Mouse (Mus musculus): ENCODE results near the gene Pcdh11x. TPM values are rescaled to one million over a fixed set of nuclear protein-coding genes. Genes with fewer than 3 reads are reported as not detected.
"Not testable (repeated sequence)": the region's sequence is repeated elsewhere in the genome, so short reads cannot be mapped to it uniquely, and the experiment has no call there.

The Pcdh11x gene
- total RNA-seq (2017), result not detected in 2 replicates

DNA sequence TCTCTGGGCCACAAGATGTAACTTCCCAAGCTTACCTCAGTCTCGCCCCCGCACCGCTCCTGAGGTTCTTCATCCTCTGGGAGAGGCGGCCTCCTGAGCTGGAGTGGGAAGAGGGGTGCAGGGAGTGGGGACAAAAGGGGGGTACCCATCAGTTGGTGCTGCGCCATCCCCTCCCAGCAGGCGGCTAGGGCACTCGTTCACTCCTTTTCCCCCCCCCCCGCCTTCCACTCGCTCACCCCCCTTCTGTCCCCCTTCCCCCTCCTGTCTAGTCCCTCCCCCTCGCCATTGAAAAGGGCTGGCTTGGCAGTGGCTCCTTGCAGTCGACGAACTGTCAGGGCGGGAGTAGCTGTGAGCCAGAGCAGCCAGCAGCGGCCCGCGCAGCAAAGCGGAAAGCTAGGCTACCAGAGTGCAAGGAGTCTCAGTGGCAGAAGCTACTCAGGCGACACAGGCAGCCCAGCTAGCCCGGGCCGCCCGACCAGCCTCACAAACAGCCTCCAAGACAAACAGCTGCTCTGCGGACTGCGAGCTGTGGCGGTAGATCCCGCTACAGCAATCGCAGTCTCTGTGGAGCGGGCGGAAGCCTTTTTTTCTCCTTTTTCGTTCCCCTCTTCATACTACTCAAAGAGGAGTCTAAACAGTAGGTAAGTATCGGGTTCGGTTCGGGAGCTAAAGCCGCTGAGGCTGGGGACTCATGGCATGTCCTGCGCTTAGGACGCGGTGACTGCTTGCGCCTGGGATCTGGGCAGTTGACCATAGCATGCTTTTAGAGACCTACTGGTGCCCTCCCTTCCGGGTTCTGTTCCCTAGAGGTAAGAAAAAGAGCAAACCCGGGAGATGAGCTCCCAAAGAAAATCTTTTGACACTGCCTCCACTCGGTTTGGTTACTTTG lies at the start of gene Pcdh11x:
TSS of gene Pcdh11x (plus strand) at position 249 of the 889 bp plus-strand sequence.
- ATAC-seq (replicated peaks in 1 of 2; ENCODE audit: insufficient read depth in 1 of 2, low FRiP score in 2 of 2, low TSS enrichment in 1 of 2, low read depth in 1 of 2, poor library complexity in 2 of 2, severe bottlenecking in 2 of 2), result no peak

DNA sequence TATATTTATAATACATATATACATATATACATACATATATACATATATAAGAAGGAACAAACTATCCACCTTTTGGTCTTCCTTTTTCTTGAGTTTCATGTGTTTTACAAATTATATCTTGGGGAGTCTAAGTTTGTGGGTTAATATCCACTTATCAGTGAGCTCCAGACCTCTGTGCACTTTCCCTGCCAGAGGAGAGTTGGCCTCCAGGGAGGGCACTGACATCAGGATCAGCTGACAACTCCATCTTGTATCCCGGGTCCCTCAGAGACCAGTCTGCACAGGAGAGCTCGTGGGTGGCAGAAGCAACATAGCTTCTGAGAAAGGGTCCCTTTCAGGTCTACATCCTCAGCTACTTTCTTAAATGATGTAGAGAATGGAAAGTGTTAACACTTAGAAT lies 30.0 kb upstream of the Pcdh11x start:
- no peak for ATAC-seq (replicated peaks in 1 of 2; ENCODE audit: insufficient read depth in 1 of 2, low FRiP score in 2 of 2, low TSS enrichment in 1 of 2, low read depth in 1 of 2, poor library complexity in 2 of 2, severe bottlenecking in 2 of 2)

DNA sequence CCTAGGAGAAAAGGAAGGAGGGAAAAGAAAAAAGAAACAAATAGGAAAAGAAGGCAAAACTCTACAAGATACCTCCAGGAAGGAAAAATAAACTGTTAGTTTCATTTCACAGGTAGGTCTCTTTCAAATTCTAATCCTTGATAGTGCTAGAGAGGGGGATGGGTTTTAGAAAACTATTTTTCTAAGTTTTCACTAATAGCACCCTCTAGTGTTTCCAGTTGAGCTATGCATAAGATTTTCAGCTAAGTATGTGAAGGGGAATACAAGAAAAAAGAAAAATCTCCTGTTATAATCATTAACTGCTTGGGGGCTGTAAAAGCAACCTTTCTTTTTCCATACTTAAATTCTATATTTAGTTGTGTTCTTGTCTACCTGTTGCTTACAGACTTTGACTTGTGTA lies 4.5 kb upstream of the Pcdh11x start:
- ATAC-seq (replicated peaks in 1 of 2; ENCODE audit: insufficient read depth in 1 of 2, low FRiP score in 2 of 2, low TSS enrichment in 1 of 2, low read depth in 1 of 2, poor library complexity in 2 of 2, severe bottlenecking in 2 of 2), result no peak

DNA sequence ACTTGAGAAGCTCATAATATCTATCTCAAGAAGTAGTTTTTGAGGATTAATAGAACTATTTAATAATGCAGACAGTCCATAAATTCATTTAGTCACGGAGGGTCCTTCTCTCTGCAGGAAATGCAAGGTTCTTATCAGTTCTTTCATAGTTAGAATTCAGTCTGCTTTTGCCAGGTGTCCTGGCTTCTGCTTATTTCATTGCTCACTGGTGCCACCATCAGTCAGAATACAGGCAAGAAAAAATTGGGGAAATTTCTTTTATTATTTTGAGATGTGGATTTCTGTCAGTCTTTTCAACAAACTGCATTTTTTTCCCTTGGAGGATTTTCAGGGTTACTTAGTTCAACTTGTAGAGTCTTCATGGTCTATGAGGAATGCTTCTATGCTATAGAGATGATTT lies 2.6 kb upstream of the Pcdh11x start:
- no peak for ATAC-seq (replicated peaks in 1 of 2; ENCODE audit: insufficient read depth in 1 of 2, low FRiP score in 2 of 2, low TSS enrichment in 1 of 2, low read depth in 1 of 2, poor library complexity in 2 of 2, severe bottlenecking in 2 of 2)

DNA sequence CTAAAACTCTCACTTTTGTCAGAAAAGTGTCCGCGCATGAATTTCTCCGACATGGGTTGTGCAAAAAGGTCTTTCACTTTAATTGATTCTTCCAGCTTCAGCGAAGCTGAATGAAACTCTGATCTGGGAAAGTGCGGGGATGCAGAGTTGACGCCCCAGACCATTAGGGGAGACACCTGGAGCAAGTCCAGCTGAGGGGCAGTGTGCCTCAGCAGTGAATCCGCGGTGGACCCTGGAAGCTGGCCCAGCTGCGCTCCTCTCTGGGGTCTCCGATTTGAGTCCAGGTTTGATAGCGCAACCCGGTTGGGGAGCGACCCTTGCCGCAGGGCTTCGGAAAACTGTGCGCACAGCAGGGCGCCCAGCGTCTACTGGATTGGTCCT lies 831 bp downstream of the Pcdh11x start:
- ATAC-seq (replicated peaks in 1 of 2; ENCODE audit: insufficient read depth in 1 of 2, low FRiP score in 2 of 2, low TSS enrichment in 1 of 2, low read depth in 1 of 2, poor library complexity in 2 of 2, severe bottlenecking in 2 of 2), result no peak

DNA sequence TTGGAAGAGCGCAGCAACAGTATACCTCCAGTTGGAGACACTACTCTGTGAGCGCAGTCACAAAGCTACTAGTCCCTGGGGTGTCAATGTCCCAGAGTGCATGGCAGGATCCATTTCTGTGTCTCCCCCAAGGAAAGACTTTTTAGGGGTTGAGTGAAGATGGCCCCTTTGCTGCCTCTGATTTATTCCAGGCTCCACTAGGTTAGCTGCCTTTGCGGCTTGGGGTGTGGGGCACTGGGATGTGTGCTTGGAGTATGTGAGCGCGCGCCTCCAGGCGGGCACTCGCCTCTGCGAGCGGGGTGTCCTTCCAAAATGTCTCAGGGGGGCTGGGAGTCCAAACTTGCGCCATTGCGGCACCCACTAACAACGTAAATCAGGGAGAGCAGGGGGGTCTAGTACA lies 1.6 kb downstream of the Pcdh11x start:
- ATAC-seq (replicated peaks in 1 of 2; ENCODE audit: insufficient read depth in 1 of 2, low FRiP score in 2 of 2, low TSS enrichment in 1 of 2, low read depth in 1 of 2, poor library complexity in 2 of 2, severe bottlenecking in 2 of 2), result no peak

DNA sequence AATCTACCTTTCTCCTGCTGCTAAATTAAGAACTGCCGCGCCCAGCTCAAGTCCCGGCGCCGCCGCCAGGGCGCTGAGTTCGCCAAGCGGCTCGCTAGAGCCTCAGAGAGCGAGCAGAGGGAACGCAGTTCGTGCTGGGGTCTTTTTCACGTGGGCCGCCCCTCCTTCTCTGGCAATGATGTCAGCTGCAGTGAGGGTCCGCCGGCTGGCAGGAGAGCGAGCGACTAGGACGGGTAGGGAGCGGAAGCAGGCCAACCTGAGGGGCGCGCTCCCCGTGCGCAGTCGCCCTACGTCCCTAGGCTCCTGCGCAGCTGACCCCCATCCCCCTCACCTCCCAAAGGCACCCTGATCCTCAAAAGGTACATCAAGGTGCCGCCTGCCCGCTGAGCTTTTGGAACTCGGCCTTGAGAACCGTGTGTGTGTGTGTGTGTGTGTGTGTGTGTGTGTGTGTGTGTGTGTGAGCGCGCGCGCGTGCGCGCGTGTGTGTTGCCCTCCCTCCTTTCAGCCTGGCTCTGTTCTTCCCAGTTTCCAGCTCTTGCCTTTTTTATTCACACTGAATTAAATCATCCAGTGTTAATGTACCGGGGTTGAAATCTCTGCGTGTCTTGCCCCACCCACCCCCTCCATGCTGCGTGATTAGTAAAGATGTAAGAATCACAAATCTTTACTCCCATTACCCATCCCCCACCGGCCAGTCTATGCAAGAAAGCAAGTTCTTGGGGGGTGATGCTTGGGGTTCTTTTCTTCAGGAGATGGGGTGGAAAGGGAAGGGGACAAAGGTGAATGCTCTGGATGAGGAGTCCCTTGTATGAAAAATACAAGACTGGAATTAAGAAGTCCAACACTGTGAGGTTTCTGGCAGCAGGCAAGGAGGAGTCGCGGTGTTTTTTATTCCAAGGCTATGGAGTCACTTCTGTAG lies 3.0 kb downstream of the Pcdh11x start:
- no peak for ATAC-seq (replicated peaks in 1 of 2; ENCODE audit: insufficient read depth in 1 of 2, low FRiP score in 2 of 2, low TSS enrichment in 1 of 2, low read depth in 1 of 2, poor library complexity in 2 of 2, severe bottlenecking in 2 of 2)

DNA sequence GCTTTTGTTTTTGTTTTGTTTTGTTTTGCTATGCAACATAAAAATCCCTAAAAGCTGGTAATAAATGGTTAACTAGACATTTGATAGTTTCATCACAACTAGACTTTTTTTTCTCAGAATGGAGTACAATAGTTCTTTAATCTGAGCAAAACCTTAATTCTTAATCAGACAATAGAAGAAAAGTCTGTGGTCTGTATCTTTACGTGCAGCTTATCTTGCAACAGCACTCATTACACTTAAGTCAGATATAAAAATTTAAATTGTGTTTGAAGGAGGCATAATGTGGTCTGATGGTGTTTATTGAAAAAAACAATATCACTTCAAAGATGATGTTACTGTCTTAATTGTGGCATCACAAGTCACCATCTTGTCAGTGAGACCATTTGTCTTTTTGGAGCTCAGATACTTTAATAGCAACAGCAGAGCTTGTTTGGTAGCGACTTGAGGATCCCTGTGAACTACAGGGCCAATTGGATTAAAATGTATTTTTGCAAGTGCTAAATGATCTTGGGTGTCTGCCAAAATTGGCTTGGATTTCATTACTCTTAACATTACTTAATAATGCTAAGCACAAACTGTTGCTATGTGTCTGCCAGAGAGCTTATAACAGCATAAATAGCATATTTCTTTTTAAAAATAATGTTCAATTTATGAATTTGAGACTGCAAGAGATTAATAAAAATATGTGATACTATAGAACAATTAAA lies 11.6 kb downstream of the Pcdh11x start:
- ATAC-seq (replicated peaks in 1 of 2; ENCODE audit: insufficient read depth in 1 of 2, low FRiP score in 2 of 2, low TSS enrichment in 1 of 2, low read depth in 1 of 2, poor library complexity in 2 of 2, severe bottlenecking in 2 of 2), result no peak

DNA sequence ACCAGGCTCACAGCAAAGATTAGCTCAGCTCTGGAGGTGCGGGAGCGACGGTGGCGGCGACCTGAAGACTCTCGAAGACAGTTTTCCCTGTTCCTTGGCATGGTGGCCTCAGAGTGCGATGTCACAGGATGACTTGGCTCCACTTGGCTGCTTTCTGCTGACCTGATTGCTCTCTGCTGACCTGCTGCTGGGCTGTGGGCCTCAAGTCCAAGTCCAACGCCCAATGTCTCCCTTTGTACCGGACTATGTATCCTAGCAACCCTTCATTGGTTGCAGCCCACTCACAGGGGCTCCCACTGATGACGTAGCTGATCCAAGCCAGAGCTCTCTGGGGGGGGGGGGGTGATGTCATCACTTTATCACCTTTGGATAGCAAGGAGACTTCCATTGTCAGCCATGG lies 22.9 kb downstream of the Pcdh11x start, which contains the start of gene H2afb3:
TSS of gene H2afb3 (minus strand) at position 101 of the 400 bp plus-strand sequence.
- not testable (repeated sequence) for ATAC-seq (replicated peaks in 1 of 2; ENCODE audit: insufficient read depth in 1 of 2, low FRiP score in 2 of 2, low TSS enrichment in 1 of 2, low read depth in 1 of 2, poor library complexity in 2 of 2, severe bottlenecking in 2 of 2)

DNA sequence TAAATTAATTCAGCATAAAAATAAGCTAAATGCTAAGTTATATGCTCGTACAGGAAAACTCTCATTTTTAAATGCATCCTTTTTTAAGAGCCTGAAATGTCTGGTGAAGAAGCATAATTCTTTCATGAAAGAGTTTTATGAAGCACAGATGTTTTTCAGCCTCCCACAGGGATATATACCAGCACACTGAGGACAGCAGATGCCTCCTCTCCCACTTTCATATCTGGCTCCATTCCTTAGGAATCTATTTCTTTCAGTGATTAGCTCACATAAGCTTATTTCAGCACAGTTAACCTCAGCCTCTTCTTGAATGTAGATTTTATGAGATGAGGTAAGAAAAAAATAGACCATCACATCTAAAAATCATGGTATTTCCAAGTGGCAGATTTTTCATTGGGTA lies 176.2 kb downstream of the Pcdh11x start:
- no peak for ATAC-seq (replicated peaks in 1 of 2; ENCODE audit: insufficient read depth in 1 of 2, low FRiP score in 2 of 2, low TSS enrichment in 1 of 2, low read depth in 1 of 2, poor library complexity in 2 of 2, severe bottlenecking in 2 of 2)

DNA sequence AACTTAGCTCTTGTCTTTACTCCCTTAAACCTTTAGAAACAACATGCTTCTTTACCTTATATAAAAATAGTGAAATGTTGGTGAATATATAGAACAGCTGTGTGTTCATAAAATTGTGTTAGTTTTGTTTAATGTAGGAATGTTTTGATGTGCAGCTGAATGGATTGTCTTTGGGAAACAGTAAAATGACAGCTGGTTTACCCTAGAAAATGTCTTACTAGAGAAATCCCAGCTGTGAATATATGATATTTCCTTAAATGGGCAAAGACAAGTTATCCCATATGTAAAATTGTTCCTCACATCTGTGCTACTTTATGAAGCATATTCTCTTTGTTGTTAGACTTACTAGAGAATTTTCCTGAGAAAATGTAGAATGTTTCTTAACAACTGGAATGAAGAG lies 196.4 kb downstream of the Pcdh11x start:
- no peak for ATAC-seq (replicated peaks in 1 of 2; ENCODE audit: insufficient read depth in 1 of 2, low FRiP score in 2 of 2, low TSS enrichment in 1 of 2, low read depth in 1 of 2, poor library complexity in 2 of 2, severe bottlenecking in 2 of 2)

DNA sequence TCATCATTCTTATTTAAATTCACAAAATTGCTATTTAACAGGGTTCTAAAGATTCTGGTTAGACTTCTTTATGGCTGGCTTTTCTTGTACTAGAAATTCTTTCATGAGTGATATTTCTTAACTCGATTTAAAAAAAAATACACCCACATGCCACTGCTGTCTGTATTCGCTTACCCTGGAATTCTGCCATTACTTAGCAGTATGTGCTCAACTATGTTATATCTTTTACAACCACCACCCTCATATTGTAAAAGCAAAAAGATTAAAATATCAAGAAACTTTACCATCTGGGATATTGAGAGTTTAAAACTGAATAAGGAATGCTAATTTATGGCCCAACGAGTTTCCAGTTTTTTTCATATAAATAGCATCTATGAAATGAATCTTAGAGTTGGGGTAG lies 234.9 kb downstream of the Pcdh11x start:
- no peak for ATAC-seq (replicated peaks in 1 of 2; ENCODE audit: insufficient read depth in 1 of 2, low FRiP score in 2 of 2, low TSS enrichment in 1 of 2, low read depth in 1 of 2, poor library complexity in 2 of 2, severe bottlenecking in 2 of 2)

DNA sequence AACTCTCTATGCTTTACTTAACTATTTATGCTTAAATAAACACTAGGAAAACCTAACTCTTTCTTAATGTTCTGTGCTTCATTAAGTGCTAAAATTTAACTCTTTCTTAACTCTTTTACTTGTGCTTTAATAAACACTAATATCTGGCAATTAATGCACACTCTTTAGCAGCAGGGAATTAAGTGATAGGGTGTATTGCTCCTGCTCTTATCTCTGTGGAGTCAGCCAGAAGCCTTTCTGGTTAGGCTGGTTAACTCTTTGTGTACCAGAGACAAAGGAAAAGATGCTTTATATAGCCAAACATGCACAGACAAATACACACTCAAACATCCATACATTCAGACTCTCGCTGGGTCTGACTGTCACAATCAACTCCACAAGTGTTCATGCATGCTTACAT lies 309.2 kb downstream of the Pcdh11x start:
- no peak for ATAC-seq (replicated peaks in 1 of 2; ENCODE audit: insufficient read depth in 1 of 2, low FRiP score in 2 of 2, low TSS enrichment in 1 of 2, low read depth in 1 of 2, poor library complexity in 2 of 2, severe bottlenecking in 2 of 2)

DNA sequence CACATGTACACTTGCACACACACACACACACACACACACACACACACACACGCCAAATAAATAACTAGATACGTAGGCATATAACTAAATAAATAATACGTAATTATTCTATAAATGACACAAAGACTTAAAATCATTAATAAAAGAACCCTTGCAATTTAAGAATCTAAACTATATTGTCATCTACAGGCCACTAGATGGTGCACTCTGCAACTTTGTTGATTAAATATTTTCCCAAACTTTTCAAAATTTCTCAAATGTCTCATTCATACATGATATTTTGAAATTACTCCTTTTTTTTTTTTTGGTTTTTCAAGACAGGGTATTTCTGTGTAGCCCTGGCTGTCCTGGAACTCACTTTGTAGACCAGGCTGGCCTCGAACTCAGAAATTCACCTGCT lies 328.4 kb downstream of the Pcdh11x start:
- ATAC-seq (replicated peaks in 1 of 2; ENCODE audit: insufficient read depth in 1 of 2, low FRiP score in 2 of 2, low TSS enrichment in 1 of 2, low read depth in 1 of 2, poor library complexity in 2 of 2, severe bottlenecking in 2 of 2), result no peak

DNA sequence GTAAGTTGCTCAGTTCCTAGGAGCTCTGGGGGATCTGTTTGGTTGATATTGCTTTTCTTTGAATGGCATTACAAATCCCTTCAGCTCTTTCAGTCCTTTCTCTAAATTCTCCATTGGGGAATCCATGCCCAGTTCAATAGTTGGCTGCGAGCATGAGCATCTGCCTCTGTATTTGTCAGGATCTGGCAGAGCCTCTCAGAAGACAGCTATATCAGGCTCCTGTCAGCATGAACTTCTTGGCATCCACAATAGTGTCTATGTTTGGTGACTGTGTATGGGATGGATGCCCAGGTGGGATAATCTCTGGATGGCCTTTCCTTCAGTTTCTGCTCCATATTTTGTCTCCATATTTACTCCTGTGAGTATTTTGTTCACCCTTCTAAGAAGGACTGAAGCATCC lies 380.2 kb downstream of the Pcdh11x start:
- not testable (repeated sequence) for ATAC-seq (replicated peaks in 1 of 2; ENCODE audit: insufficient read depth in 1 of 2, low FRiP score in 2 of 2, low TSS enrichment in 1 of 2, low read depth in 1 of 2, poor library complexity in 2 of 2, severe bottlenecking in 2 of 2)

DNA sequence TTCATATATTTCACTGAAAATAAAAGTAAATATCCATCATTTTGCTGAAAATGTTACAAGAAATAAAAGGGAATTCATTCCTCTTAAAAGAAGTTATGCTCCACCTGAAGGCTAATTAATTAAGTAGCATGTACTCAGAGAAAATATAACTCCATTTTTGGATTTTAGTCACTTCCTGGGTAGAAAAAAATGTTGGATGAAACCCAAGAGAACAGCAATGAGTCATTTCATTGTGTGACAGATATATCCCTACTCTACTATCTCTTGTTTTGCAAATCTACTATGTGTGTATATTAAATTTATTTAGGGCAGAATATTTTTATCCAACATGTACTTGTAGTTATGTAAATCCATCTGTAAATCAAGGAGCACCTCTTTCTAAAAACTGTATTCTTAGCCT lies 444.1 kb downstream of the Pcdh11x start:
- no peak for ATAC-seq (replicated peaks in 1 of 2; ENCODE audit: insufficient read depth in 1 of 2, low FRiP score in 2 of 2, low TSS enrichment in 1 of 2, low read depth in 1 of 2, poor library complexity in 2 of 2, severe bottlenecking in 2 of 2)

DNA sequence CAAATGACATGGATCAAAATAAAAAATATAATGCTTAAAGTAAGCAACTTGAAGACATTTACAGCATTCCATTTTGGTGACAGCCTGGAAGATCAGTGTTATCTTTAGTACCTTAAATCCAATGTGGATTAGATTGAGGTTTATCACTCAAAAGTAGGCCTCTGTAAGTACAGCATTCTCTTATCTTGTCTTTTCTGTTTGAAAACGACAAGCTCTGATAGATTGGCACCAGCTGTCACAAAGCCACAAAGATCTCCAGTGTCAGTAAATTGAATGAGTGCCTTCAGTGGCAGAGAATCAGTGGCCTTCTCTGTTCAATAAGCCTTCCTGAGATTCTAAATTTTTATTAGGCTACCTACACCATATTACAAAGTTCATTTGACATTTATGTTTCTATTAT lies 445.7 kb downstream of the Pcdh11x start:
- no peak for ATAC-seq (replicated peaks in 1 of 2; ENCODE audit: insufficient read depth in 1 of 2, low FRiP score in 2 of 2, low TSS enrichment in 1 of 2, low read depth in 1 of 2, poor library complexity in 2 of 2, severe bottlenecking in 2 of 2)

DNA sequence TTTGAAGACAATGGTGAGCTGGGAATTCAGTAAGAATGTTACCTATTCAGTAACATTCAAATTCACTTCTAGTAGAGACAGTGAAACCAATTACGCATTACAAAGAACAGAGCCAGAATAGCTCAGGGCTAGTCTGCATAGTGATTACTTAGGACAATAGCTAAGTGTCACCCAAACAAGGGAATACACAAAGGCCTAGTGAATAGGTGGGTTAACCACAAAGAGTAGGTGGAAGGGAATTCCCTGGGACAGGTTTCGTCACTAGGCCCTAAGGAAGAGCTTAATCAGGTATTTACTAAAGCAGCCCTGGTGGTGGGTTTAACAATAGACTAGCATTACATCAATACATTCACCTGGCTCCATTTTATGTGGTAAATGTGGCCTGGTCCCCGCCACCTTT lies 654.5 kb downstream of the Pcdh11x start:
- no peak for ATAC-seq (replicated peaks in 1 of 2; ENCODE audit: insufficient read depth in 1 of 2, low FRiP score in 2 of 2, low TSS enrichment in 1 of 2, low read depth in 1 of 2, poor library complexity in 2 of 2, severe bottlenecking in 2 of 2)
